Mouse (Mus musculus): Measurements from ENCODE around the gene Atf7ip2. TPM values are rescaled to one million over a fixed set of nuclear protein-coding genes. Genes with fewer than 3 reads are reported as not detected.
A peak's percentile ranks its signal among the peaks of the same experiment; 100 is the strongest.

The Atf7ip2 gene
- total and polyA plus RNA-seq, 2 experiments from 2014 or later: 0.05 to 0.25 TPM

- no peak overlapping the region for H3K27ac ChIP-seq (ENCODE audit: low read depth, low read length)
- no peak overlapping the region for H3K4me2 ChIP-seq (ENCODE audit: low read depth, low read length, poor library complexity, severe bottlenecking)
- ATAC-seq (ENCODE audit: low FRiP score): no peak
- no peaks in the 10 kb centered on the region for H3K36me3 ChIP-seq (ENCODE audit: insufficient read depth, low read length)
- DNase-seq (ENCODE audit: low spot score): peak; percentile 84
- H3K4me3 ChIP-seq (ENCODE audit: low read depth, low read length): no peak overlapping the region
- no peaks in the 10 kb centered on the region for H3K27me3 ChIP-seq (ENCODE audit: insufficient read depth, low read length)
- 52% methylated on average over 12 of the region's 12 CpGs for WGBS
- H3K9me3 ChIP-seq (ENCODE audit: low read length): no peaks in the 10 kb centered on the region
- peak; percentile 82 for TF ChIP-seq CTCF (IDR thresholded peaks at IDR 0.05)
- H3K9ac ChIP-seq (replicated peaks; ENCODE audit: low read length, poor library complexity, severe bottlenecking): no peak overlapping the region
- no peaks in the 10 kb centered on the region for H3K4me1 ChIP-seq (ENCODE audit: insufficient read depth, low read length)
Observed at GRCm38 (mm10) chr16:10280286-10280951, 87.9 kb downstream of the Atf7ip2 start.

GRCm38 (mm10) chr16:10281890-10282289 lies 89.4 kb downstream of the Atf7ip2 start:
- no peak overlapping the region for H3K4me2 ChIP-seq (ENCODE audit: low read depth, low read length, poor library complexity, severe bottlenecking)
- 87% methylated on average over 3 of the region's 3 CpGs for WGBS
- no peaks in the 10 kb centered on the region for H3K27me3 ChIP-seq (ENCODE audit: insufficient read depth, low read length)
- H3K27ac ChIP-seq (ENCODE audit: low read depth, low read length): no peak overlapping the region
- H3K9me3 ChIP-seq (ENCODE audit: low read length): no peaks in the 10 kb centered on the region
- no peak for ATAC-seq (ENCODE audit: low FRiP score)
- no peak for TF ChIP-seq CTCF (IDR thresholded peaks at IDR 0.05)
- H3K4me3 ChIP-seq (ENCODE audit: low read depth, low read length): no peak overlapping the region
- no peaks in the 10 kb centered on the region for H3K36me3 ChIP-seq (ENCODE audit: insufficient read depth, low read length)
- DNase-seq (ENCODE audit: low spot score): no peak
- H3K4me1 ChIP-seq (ENCODE audit: insufficient read depth, low read length): no peaks in the 10 kb centered on the region
- no peak overlapping the region for H3K9ac ChIP-seq (replicated peaks; ENCODE audit: low read length, poor library complexity, severe bottlenecking)

GRCm38 (mm10) chr16:10286513-10287268 lies 94.2 kb downstream of the Atf7ip2 start:
- WGBS: 82% methylated on average over 9 of the region's 9 CpGs
- Histone ChIP-seq H3K36me3 (ENCODE audit: insufficient read depth, low read length) (no peaks in the 10 kb centered on the region), H3K9ac (replicated peaks; ENCODE audit: low read length, poor library complexity, severe bottlenecking) (no peak overlapping the region), H3K27ac (ENCODE audit: low read depth, low read length) (no peak overlapping the region), H3K9me3 (ENCODE audit: low read length) (no peaks in the 10 kb centered on the region), H3K4me1 (ENCODE audit: insufficient read depth, low read length) (no peaks in the 10 kb centered on the region), H3K4me2 (ENCODE audit: low read depth, low read length, poor library complexity, severe bottlenecking) (no peak overlapping the region), H3K27me3 (ENCODE audit: insufficient read depth, low read length) (no peaks in the 10 kb centered on the region), H3K4me3 (ENCODE audit: low read depth, low read length) (no peak overlapping the region)
- ATAC-seq (ENCODE audit: low FRiP score) (no peak), DNase-seq (ENCODE audit: low spot score) (no peak)
- TF ChIP-seq CTCF (IDR thresholded peaks at IDR 0.05): no peak

- DNase-seq (ENCODE audit: low spot score) (no peak), ATAC-seq (ENCODE audit: low FRiP score) (no peak)
- no peak for TF ChIP-seq CTCF (IDR thresholded peaks at IDR 0.05)
- Histone ChIP-seq H3K9ac (replicated peaks; ENCODE audit: low read length, poor library complexity, severe bottlenecking) (no peak overlapping the region), H3K4me3 (ENCODE audit: low read depth, low read length) (no peak overlapping the region), H3K36me3 (ENCODE audit: insufficient read depth, low read length) (no peaks in the 10 kb centered on the region), H3K4me1 (ENCODE audit: insufficient read depth, low read length) (no peaks in the 10 kb centered on the region), H3K27ac (ENCODE audit: low read depth, low read length) (no peak overlapping the region), H3K9me3 (ENCODE audit: low read length) (no peaks in the 10 kb centered on the region), H3K4me2 (ENCODE audit: low read depth, low read length, poor library complexity, severe bottlenecking) (no peak overlapping the region), H3K27me3 (ENCODE audit: insufficient read depth, low read length) (no peaks in the 10 kb centered on the region)
- 87% methylated on average over 6 of the region's 6 CpGs for WGBS
Observed at GRCm38 (mm10) chr16:10288115-10288514, 95.6 kb downstream of the Atf7ip2 start.

GRCm38 (mm10) chr16:10297696-10298644 lies 105.5 kb downstream of the Atf7ip2 start:
- Histone ChIP-seq H3K4me3 (ENCODE audit: low read depth, low read length) (no peak overlapping the region), H3K27me3 (ENCODE audit: insufficient read depth, low read length) (no peaks in the 10 kb centered on the region), H3K9ac (replicated peaks; ENCODE audit: low read length, poor library complexity, severe bottlenecking) (no peak overlapping the region), H3K4me1 (ENCODE audit: insufficient read depth, low read length) (no peaks in the 10 kb centered on the region), H3K36me3 (ENCODE audit: insufficient read depth, low read length) (no peaks in the 10 kb centered on the region), H3K9me3 (ENCODE audit: low read length) (no peaks in the 10 kb centered on the region), H3K27ac (ENCODE audit: low read depth, low read length) (no peak overlapping the region), H3K4me2 (ENCODE audit: low read depth, low read length, poor library complexity, severe bottlenecking) (no peak overlapping the region)
- 84% methylated on average over 10 of the region's 10 CpGs for WGBS
- ATAC-seq (ENCODE audit: low FRiP score) (no peak), DNase-seq (ENCODE audit: low spot score) (peak; percentile 34)
- TF ChIP-seq CTCF (IDR thresholded peaks at IDR 0.05): no peak
